Mouse (Mus musculus) neutrophil, adult 5-6 weeks (primary cell): ENCODE measurements at regions not wholly inside any gene's neighbourhood (a gene's known extent, or its start where the extent isn't known, plus 50 kb on each side); places are given as distances from the start of the nearest gene placed in this dataset.

Source experiments
- ATAC-seq: fragments of 151-379, 151-347 bp; 2 replicates; pipeline ENCODE4 v1.8.0; 2017; ENCODE audit warnings: mild to moderate bottlenecking, moderate TSS enrichment; ENCODE audit not compliant: insufficient number of reproducible peaks, poor library complexity, low FRiP score, severe bottlenecking; ENCODE audit errors: extremely low read depth

- ATAC-seq, result no peak
Measured at GRCm38 (mm10) chr15:36921384-36921783, 86.2 kb downstream of the Zfp706 start.

GRCm38 (mm10) chr15:36920886-36921285 is 86.7 kb downstream of the Zfp706 start:
- no peak for ATAC-seq

GRCm38 (mm10) chr15:36919704-36920103 is 87.9 kb downstream of the Zfp706 start:
- no peak for ATAC-seq

- no peak for ATAC-seq
Measured at GRCm38 (mm10) chr15:36919209-36919608, 88.4 kb downstream of the Zfp706 start.

- no peak for ATAC-seq
Measured at GRCm38 (mm10) chr15:36916998-36917397, 90.6 kb downstream of the Zfp706 start.

GRCm38 (mm10) chr15:36914239-36915100 is 93.1 kb downstream of the Zfp706 start:
- ATAC-seq, result no peak

GRCm38 (mm10) chr15:36913308-36913707 is 94.3 kb downstream of the Zfp706 start:
- ATAC-seq, result no peak

GRCm38 (mm10) chr15:36910272-36910671 is 97.3 kb downstream of the Zfp706 start:
- ATAC-seq, result no peak

- ATAC-seq, result no peak
Measured at GRCm38 (mm10) chr15:36909494-36909893, 98.1 kb downstream of the Zfp706 start.

- no peak for ATAC-seq
Measured at GRCm38 (mm10) chr15:36906789-36907188, 100.8 kb downstream of the Zfp706 start.

- ATAC-seq, result no peak
Measured at GRCm38 (mm10) chr15:36906052-36906451, 101.5 kb downstream of the Zfp706 start.

- ATAC-seq, result no peak
Measured at GRCm38 (mm10) chr15:36903922-36904321, 103.7 kb downstream of the Zfp706 start.

GRCm38 (mm10) chr15:36903309-36903708 is 104.3 kb downstream of the Zfp706 start:
- no peak for ATAC-seq

- ATAC-seq, result 0 out of 2 replicates have a peak, but pooled peaks have one; percentile 31
Measured at GRCm38 (mm10) chr15:36901830-36902285, 105.7 kb downstream of the Zfp706 start.

GRCm38 (mm10) chr15:36901350-36901749 is 106.2 kb downstream of the Zfp706 start:
- ATAC-seq, result no peak

GRCm38 (mm10) chr15:36900940-36901339 is 106.6 kb downstream of the Zfp706 start:
- ATAC-seq, result no peak

- no peak for ATAC-seq
Measured at GRCm38 (mm10) chr15:36899882-36900281, 107.7 kb downstream of the Zfp706 start.

GRCm38 (mm10) chr15:36898857-36899523 is 108.6 kb downstream of the Zfp706 start:
- no peak for ATAC-seq

GRCm38 (mm10) chr15:36898326-36898725 is 109.2 kb downstream of the Zfp706 start:
- ATAC-seq, result no peak

- no peak for ATAC-seq
Measured at GRCm38 (mm10) chr15:36896265-36896664, 111.3 kb downstream of the Zfp706 start.
